Mouse (Mus musculus): Measurements from ENCODE around the gene Ntm.

DNA sequence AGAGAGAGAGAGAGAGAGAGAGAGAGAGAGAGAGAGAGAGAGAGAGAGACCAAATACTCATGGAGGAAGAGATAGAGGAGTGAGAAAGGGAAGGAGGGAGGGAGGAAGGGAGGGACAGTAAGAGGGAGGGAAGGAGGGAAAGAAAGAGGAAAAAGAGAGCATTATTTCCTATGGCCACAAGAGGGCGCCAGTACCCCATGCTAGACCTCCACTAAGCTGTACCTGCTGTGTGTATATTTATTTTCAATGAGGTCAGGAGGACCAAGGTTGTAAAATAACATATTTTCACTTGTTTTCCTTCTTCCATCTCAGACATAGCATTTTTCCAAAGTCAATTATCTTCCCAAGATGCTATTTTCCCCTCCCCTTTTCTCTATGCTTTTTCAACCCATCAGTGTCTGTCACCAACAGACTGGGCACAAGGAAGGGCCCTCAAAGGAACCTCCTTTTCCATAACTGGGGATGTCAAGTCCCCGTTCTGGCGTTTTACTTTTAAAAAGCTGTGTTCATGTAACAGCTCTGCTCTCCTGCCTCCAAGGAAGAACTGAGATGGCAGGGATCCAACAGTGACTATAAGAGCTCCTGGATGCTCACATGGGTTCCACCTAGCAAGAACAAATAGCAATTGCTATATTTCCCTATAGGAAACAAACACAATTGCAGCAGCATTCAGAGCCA is 301.3 kb downstream of the Ntm start:
- TF ChIP-seq CTCF (IDR thresholded peaks at IDR 0.05; ENCODE audit: control insufficient read depth, insufficient read depth, low read length) = peak; percentile 61
- TF ChIP-seq POLR2A (IDR thresholded peaks at IDR 0.05; ENCODE audit: borderline replicate concordance, control insufficient read depth, low read depth, low read length) = no peak

Measured in bone marrow, adult 2 months (tissue).